Mouse (Mus musculus): ENCODE measurements at regions not wholly inside any gene's neighbourhood (a gene's known extent, or its start where the extent isn't known, plus 50 kb on each side); places are given as distances from the start of the nearest gene placed in this dataset.
A peak's percentile ranks its signal among the peaks of the same experiment; 100 is the strongest.

DNA sequence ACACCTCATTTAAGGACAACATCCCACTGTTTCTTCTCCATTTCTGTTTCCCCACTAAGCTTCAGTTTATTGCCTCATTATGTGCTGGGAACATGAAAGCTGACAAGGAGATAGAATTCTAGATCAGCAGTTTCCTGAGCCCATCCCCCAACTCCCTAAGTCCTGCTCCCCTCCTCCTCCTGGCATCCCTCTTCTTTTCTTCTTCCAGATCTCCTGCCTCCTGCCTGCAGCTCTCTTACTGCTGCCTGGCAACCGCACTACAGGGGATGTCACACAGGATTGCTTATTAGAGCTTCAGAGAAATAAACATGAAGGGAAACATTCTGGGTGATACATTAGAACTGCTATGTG is 619.4 kb upstream of the Agtr1b start:
- Histone ChIP-seq H3K4me1 (ENCODE audit: control insufficient read depth, insufficient read depth, low read length) (peaks cover 19% of the 10 kb centered on the region), H3K27ac (ENCODE audit: low read depth, low read length) (peak overlapping the region; percentile 76; the same call in 1 of the 2 replicates), H3K9me3 (replicated peaks; ENCODE audit: control insufficient read depth, low read length) (no peaks in the 10 kb centered on the region), H3K9ac (ENCODE audit: low read length) (no peak overlapping the region), H3K27me3 (replicated peaks; ENCODE audit: control insufficient read depth, insufficient read depth, low read length) (no peaks in the 10 kb centered on the region), H3K4me3 (ENCODE audit: low read depth, low read length) (no peak overlapping the region), H3K36me3 (ENCODE audit: control insufficient read depth, insufficient read depth, low read length) (no peaks in the 10 kb centered on the region), H3K4me2 (ENCODE audit: low read length) (peak overlapping the region; percentile 20; the same call in 1 of the 2 replicates)
- WGBS = 0% methylated on average over 1 of the region's 1 CpGs
- peak; percentile 95 for DNase-seq (ENCODE audit: low spot score)
- ATAC-seq = peak; percentile 94

DNA sequence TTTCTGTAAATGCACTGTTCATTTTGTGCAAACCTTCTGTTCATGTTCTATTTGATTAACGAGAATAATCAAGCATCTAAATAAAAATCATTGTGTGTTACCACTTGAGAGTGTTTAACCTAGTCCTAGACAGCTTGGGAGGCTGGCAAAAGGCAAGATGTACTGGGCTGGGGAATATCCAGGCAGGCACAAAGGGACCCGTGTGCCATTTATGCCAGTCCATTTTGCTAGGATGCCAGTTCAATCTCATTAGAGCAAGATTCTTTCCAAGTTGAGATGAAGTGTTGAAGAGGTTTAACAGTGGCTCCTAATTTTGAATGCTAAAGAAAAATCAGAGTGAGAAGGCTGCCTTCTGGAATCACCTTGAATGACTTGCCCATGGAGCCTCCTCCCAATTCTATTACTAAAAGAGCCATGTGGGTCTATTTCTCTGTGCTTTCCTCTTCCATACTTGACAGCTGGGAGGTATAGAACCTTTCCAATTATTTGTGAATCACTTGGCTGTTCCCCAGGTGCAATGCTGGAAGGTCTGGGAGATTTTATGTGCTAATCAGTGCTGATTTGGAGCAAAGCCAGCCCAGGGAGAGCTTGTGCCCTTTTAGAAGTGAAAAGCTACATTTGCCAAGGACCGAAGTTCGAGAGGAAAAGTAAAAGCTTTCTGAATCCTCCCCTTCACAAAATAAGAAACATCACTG is 618.9 kb upstream of the Agtr1b start:
- Histone ChIP-seq H3K36me3 (ENCODE audit: control insufficient read depth, insufficient read depth, low read length) (no peaks in the 10 kb centered on the region), H3K4me1 (ENCODE audit: control insufficient read depth, insufficient read depth, low read length) (peaks cover 19% of the 10 kb centered on the region), H3K4me2 (ENCODE audit: low read length) (peak overlapping the region; percentile 20; the same call in 1 of the 2 replicates), H3K9me3 (replicated peaks; ENCODE audit: control insufficient read depth, low read length) (no peaks in the 10 kb centered on the region), H3K9ac (ENCODE audit: low read length) (no peak overlapping the region), H3K4me3 (ENCODE audit: low read depth, low read length) (no peak overlapping the region), H3K27me3 (replicated peaks; ENCODE audit: control insufficient read depth, insufficient read depth, low read length) (no peaks in the 10 kb centered on the region), H3K27ac (ENCODE audit: low read depth, low read length) (peak overlapping the region; percentile 76; the same call in 1 of the 2 replicates)
- DNase-seq (ENCODE audit: low spot score) (peak; percentile 95), ATAC-seq (peak; percentile 88)
- 13% methylated on average over 4 of the region's 4 CpGs for WGBS

DNA sequence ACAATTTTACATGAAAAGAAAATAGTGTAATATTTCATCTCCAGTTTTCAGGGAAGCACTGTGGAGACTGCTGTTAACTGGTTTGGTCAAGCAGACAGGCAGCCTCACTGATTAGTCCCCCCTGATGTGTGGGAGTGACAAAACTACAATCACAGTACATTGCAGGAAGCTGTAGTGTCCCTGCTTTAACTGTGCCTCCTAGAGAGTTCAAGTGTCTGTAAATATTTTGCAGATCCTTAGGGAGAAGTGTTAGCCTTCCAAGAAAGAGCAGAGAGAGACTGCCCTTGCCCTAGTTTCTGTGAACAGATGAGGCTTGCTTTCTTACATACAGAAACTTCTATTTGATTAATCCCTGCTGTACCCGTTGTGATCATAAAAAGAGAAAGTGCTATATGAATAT is 617.2 kb upstream of the Agtr1b start:
- H3K27ac ChIP-seq (ENCODE audit: low read depth, low read length) = no peak overlapping the region
- H3K4me1 ChIP-seq (ENCODE audit: control insufficient read depth, insufficient read depth, low read length) = peaks cover 19% of the 10 kb centered on the region
- DNase-seq (ENCODE audit: low spot score) (peak; percentile 31), ATAC-seq (no peak)
- no peak overlapping the region for H3K4me2 ChIP-seq (ENCODE audit: low read length)
- no peaks in the 10 kb centered on the region for H3K9me3 ChIP-seq (replicated peaks; ENCODE audit: control insufficient read depth, low read length)
- no peaks in the 10 kb centered on the region for H3K36me3 ChIP-seq (ENCODE audit: control insufficient read depth, insufficient read depth, low read length)
- 34% methylated on average over 1 of the region's 1 CpGs for WGBS
- H3K9ac ChIP-seq (ENCODE audit: low read length) = no peak overlapping the region
- H3K27me3 ChIP-seq (replicated peaks; ENCODE audit: control insufficient read depth, insufficient read depth, low read length) = no peaks in the 10 kb centered on the region
- no peak overlapping the region for H3K4me3 ChIP-seq (ENCODE audit: low read depth, low read length)

DNA sequence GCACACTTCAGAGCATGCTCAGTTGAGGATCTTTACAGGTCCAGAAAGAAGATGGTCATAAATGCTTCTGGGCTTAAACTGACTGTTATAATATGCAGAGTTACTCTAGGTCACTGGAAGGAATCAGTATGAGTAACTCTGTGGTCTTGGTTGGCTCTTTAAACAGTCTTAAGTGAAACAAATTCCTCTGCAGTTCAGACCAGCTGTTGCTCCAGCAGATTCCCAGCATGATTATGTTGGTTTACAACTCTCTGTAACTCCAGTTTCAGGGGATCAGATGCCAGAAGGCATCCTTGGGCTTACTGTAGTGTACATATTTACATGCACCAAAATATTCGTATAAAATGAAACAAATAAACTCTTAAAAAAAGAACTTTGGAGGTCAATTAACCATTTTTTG is 606.1 kb upstream of the Agtr1b start:
- no peak overlapping the region for H3K27ac ChIP-seq (ENCODE audit: low read depth, low read length)
- no peaks in the 10 kb centered on the region for H3K4me1 ChIP-seq (ENCODE audit: control insufficient read depth, insufficient read depth, low read length)
- no peak overlapping the region for H3K4me3 ChIP-seq (ENCODE audit: low read depth, low read length)
- no peaks in the 10 kb centered on the region for H3K27me3 ChIP-seq (replicated peaks; ENCODE audit: control insufficient read depth, insufficient read depth, low read length)
- H3K4me2 ChIP-seq (ENCODE audit: low read length) = no peak overlapping the region
- H3K9ac ChIP-seq (ENCODE audit: low read length) = no peak overlapping the region
- H3K36me3 ChIP-seq (ENCODE audit: control insufficient read depth, insufficient read depth, low read length) = no peaks in the 10 kb centered on the region
- H3K9me3 ChIP-seq (replicated peaks; ENCODE audit: control insufficient read depth, low read length) = no peaks in the 10 kb centered on the region
- 78% methylated on average over 1 of the region's 1 CpGs for WGBS
- DNase-seq (ENCODE audit: low spot score) (no peak), ATAC-seq (no peak)

All from forebrain, embryonic 14.5 days (tissue).